Mouse (Mus musculus) heart, adult 11 months (tissue): Measurements from ENCODE around the gene Rasgrp2.
A peak's percentile ranks its signal among the peaks of the same experiment; 100 is the strongest.

ENCODE experiments used
- DNase-seq: peaks from one replicate; pipeline ENCODE4 v3.0.0; 2022

Rasgrp2 gene

GRCm38 (mm10) chr19:6408749-6409148 lies 9.6 kb downstream of the Rasgrp2 start:
- DNase-seq: peak; percentile 98

GRCm38 (mm10) chr19:6409176-6409575 lies 10.0 kb downstream of the Rasgrp2 start:
- no peak for DNase-seq

GRCm38 (mm10) chr19:6409936-6410335 lies 10.8 kb downstream of the Rasgrp2 start:
- no peak for DNase-seq

GRCm38 (mm10) chr19:6412798-6413197 lies 13.7 kb downstream of the Rasgrp2 start:
- DNase-seq: peak; percentile 97

- DNase-seq: no peak
Observed at GRCm38 (mm10) chr19:6415454-6415853, 16.3 kb downstream of the Rasgrp2 start.

GRCm38 (mm10) chr19:6416124-6416770 lies 17.1 kb downstream of the Rasgrp2 start:
- no peak for DNase-seq

GRCm38 (mm10) chr19:6416894-6417761 lies 18.0 kb downstream of the Rasgrp2 start:
- peak; percentile 92 for DNase-seq

- peak; percentile 99 for DNase-seq
Observed at GRCm38 (mm10) chr19:6418233-6418879, 19.2 kb downstream of the Rasgrp2 start, which contains the start of gene Nrxn2. Gene Nrxn2 (plus strand): TSS chr19:6418731.

GRCm38 (mm10) chr19:6418984-6419692 lies 20.0 kb downstream of the Rasgrp2 start:
- no peak for DNase-seq

GRCm38 (mm10) chr19:6419805-6420310 lies 20.7 kb downstream of the Rasgrp2 start:
- DNase-seq: peak; percentile 90

GRCm38 (mm10) chr19:6420481-6421210 lies 21.5 kb downstream of the Rasgrp2 start:
- DNase-seq: peak; percentile 89

- no peak for DNase-seq
Observed at GRCm38 (mm10) chr19:6421211-6421590, 22.1 kb downstream of the Rasgrp2 start.

GRCm38 (mm10) chr19:6422014-6422413 lies 22.9 kb downstream of the Rasgrp2 start:
- DNase-seq: peak; percentile 80

GRCm38 (mm10) chr19:6423241-6423640 lies 24.1 kb downstream of the Rasgrp2 start:
- no peak for DNase-seq

GRCm38 (mm10) chr19:6424137-6424881 lies 25.2 kb downstream of the Rasgrp2 start:
- no peak for DNase-seq

GRCm38 (mm10) chr19:6425595-6425994 lies 26.5 kb downstream of the Rasgrp2 start:
- no peak for DNase-seq

GRCm38 (mm10) chr19:6426703-6427500 lies 27.8 kb downstream of the Rasgrp2 start:
- DNase-seq: no peak

GRCm38 (mm10) chr19:6427653-6428434 lies 28.7 kb downstream of the Rasgrp2 start:
- DNase-seq: no peak

GRCm38 (mm10) chr19:6428501-6429200 lies 29.5 kb downstream of the Rasgrp2 start:
- DNase-seq: no peak
